Mouse (Mus musculus) intestine, embryonic 14.5 days (tissue): ENCODE data around the gene Iqsec3. TPM values are rescaled to one million over a fixed set of nuclear protein-coding genes. Genes with fewer than 3 reads are reported as not detected.

ENCODE experiments used
- ATAC-seq: fragments of 200-750 bp; cut with Nextera tagmentation; replicated peaks from 2 replicates; pipeline ENCODE4 v1.8.0; 2017; ENCODE audit warnings: low read depth, moderate number of reproducible peaks, moderate TSS enrichment, moderate library complexity; ENCODE audit not compliant: low FRiP score, low TSS enrichment
- DNase-seq: peaks from one replicate; pipeline ENCODE4 v3.0.0-alpha.2; 2018; ENCODE audit warnings: low spot score
- H3K27ac ChIP-seq: fragments of 300-500 bp; sonication (generic); 2 replicates; pipeline ENCODE4 v1.5.1; 2014; ENCODE audit warnings: low read depth, mild to moderate bottlenecking, control low read depth
- H3K27me3 ChIP-seq: fragments of 300-500 bp; sonication (generic); replicated peaks from 2 replicates; pipeline ENCODE4 v1.6.1; 2014; ENCODE audit warnings: low read length, control low read depth; ENCODE audit not compliant: control insufficient read depth, insufficient read depth
- H3K36me3 ChIP-seq: fragments of 300-500 bp; sonication (generic); 2 replicates; pipeline ENCODE4 v1.6.1; 2014; ENCODE audit warnings: low read length, control low read depth; ENCODE audit not compliant: control insufficient read depth, insufficient read depth
- H3K4me1 ChIP-seq: fragments of 300-500 bp; sonication (generic); replicated peaks from 2 replicates; pipeline ENCODE4 v1.6.1; 2014; ENCODE audit warnings: low read length, control low read depth, mixed read lengths; ENCODE audit not compliant: control insufficient read depth, insufficient read depth
- H3K4me2 ChIP-seq: fragments of 300-500 bp; sonication (generic); 2 replicates; pipeline ENCODE4 v1.6.1; 2014; ENCODE audit warnings: low read length
- H3K4me3 ChIP-seq: fragments of 300-500 bp; sonication (generic); 2 replicates; pipeline ENCODE4 v1.5.1; 2014; ENCODE audit warnings: low read depth, low read length, control low read depth, mixed read lengths
- H3K9ac ChIP-seq: fragments of 300-500 bp; sonication (generic); 2 replicates; pipeline ENCODE4 v1.6.1; 2014; ENCODE audit warnings: mild to moderate bottlenecking, low read length
- H3K9me3 ChIP-seq: fragments of 300-500 bp; sonication (generic); 2 replicates; pipeline ENCODE4 v1.6.1; 2016; ENCODE audit warnings: low read length, control low read depth; ENCODE audit not compliant: control insufficient read depth
- WGBS: fragments of 180-500 bp; shearing (Covaris S2); extraction: QIAGEN DNeasy Blood & Tissue Kit; methylation state at CpG from one replicate; pipeline ENCODE4 v1.1.7; 2014; 5-methylcytosine and 5-hydroxymethylcytosine counted together
- polyA plus RNA-seq: library from polyadenylated mRNA; unstranded; fragments of >200 nt; fragmentation: Nextera tagmentation; extraction: Ambion mirVana; gene quantifications from 2 replicates; pipeline ENCODE4 v1.2.1, GENCODE M21; 2014

The Iqsec3 gene
- polyA plus RNA-seq, 1 experiment from 2014 or later = 0.42 TPM

DNA sequence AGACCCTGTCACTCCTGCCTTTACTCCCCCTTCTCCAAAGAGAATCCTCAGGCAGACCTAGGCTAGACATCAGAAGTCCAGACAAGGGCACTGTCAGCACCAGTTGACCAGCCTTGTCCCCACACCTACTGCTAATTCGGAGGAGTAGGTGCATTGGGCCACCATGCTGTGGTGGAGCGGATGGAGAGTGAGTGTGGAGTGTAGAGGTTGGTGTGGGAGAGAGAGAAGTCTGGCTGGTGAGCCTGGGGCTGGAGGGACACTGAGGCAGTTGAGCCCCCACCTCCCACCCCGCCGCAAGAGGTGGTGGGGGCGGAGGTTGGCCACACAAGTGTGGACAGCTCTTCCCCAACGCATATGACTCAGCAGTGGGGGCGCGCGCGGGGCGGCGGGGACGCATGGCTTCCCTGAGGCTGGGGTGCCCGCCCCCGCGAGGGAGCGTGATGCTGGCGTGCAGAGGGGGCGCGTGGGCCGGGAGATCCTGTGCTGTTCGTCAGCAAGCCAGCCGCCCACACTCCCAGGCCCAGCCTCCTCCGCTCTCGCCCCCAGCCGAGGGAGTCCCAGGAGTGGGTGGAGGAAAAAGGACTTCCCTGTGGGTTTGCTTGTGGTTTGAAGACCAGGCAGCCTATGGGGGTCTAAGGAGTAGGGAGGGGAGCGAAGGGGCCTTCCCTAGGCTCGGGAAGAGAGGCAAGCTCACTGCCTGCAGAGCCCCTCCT, 10.7 kb downstream of the Iqsec3 start:
- no peak for ATAC-seq
- peak overlapping the region; percentile 21 for H3K4me2 ChIP-seq

DNA sequence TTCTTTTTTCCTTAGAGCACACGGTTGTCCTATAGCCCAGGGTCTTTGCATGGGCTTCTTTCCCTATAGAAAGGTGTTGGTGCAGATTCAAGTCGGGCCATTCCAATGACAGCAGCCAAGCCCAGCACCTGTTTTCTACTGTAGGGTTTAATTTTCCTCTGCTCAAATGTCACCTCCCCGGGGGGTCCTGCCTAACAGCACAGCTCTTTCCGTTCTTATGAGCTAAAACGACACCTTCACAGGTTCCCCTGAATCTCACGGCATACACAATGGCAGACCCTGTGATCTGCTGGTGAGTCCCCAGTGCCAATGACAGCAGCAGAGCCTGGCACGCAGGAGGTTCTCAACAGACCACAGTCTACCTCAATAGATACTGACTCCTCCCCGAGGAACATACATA, 16.1 kb downstream of the Iqsec3 start:
- Histone ChIP-seq H3K4me2 (no peak overlapping the region), H3K4me3 (no peak overlapping the region), H3K36me3 (no peaks in the 10 kb centered on the region), H3K9me3 (no peaks in the 10 kb centered on the region), H3K27me3 (0 out of 2 replicates have a peak, but pooled peaks cover 2% of the 10 kb centered on the region), H3K27ac (no peak overlapping the region), H3K9ac (no peak overlapping the region), H3K4me1 (no peaks in the 10 kb centered on the region)
- 48% methylated on average over 8 of the region's 8 CpGs for WGBS
- no peak for DNase-seq
- ATAC-seq = no peak

More for the DNA sequence above, 10.7 kb downstream of the Iqsec3 start:
- WGBS = 5% methylated on average over 28 of the region's 28 CpGs
- Histone ChIP-seq H3K4me1 (no peaks in the 10 kb centered on the region), H3K36me3 (no peaks in the 10 kb centered on the region), H3K27me3 (peaks cover 6% of the 10 kb centered on the region; the same call in 1 of the 2 replicates), H3K9me3 (no peaks in the 10 kb centered on the region), H3K4me3 (peak overlapping the region; percentile 6; the same call in 1 of the 2 replicates), H3K27ac (no peak overlapping the region), H3K9ac (no peak overlapping the region)
- no peak for DNase-seq

DNA sequence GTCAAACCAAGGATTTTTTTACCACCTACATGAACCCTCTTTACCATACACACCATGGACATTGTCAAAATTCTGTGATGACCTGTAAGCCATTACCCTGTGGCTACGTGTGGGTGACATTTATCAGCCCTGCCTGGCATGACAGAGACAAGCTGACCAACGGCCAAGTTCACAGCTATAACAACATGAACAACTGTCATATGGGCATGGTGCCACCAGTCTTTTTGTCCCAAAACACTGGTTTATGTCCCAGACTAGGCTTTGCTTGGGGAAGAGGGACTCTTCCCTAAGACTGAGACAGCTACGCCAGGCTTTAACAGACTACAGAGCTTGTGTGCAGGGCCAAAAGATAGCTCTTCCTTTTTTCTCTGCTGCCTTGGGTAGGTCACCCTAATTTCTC, 16.8 kb downstream of the Iqsec3 start:
- no peaks in the 10 kb centered on the region for H3K36me3 ChIP-seq
- no peak overlapping the region for H3K9ac ChIP-seq
- no peak for ATAC-seq

DNA sequence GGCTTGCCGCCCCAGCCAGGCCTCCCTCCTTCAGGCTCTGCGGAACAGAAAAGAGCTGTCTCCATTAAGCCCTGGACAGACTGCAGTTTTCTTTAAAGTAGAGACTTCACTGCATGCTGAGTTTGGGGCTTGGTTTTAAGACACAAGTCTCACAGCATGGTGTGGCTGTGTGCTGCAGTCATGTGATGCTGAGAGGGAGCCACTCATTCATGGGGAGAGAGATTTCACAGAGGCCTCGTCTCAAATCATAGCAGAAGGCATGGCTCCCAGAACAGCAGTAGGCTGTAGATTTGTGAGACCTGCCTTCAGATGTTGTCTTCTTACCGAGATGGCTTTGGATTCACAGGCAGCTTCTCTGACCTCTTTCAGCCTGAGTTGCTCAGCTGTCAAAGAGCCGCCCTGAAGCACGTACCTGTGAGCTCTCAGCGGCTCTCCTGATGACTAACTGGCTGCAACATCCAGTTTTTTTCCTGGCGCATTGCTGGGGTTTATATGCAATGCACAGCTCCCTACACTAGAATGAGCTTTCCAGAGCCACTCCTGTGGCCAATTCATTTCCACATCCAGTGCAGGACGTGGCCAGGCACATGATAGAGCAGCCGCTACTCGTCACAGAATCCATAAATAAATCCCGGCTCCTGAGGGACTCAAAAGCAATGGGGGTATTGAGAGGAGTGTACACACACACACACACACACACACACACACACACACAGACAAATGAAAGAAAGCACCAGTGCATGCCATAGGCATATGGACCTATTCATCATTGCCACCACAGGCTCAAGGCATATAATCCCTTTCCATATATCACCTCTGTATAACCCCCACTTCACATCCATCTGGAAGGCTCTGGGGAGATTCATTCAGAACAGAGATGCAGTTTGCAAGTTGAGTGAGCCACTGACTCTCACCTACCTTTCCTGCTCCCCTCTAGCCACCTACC, 18.7 kb downstream of the Iqsec3 start:
- no peak for ATAC-seq

More for the DNA sequence above, 16.8 kb downstream of the Iqsec3 start:
- Histone ChIP-seq H3K4me1 (no peaks in the 10 kb centered on the region), H3K4me2 (no peak overlapping the region), H3K9me3 (no peaks in the 10 kb centered on the region), H3K27me3 (0 out of 2 replicates have a peak, but pooled peaks cover 2% of the 10 kb centered on the region), H3K4me3 (no peak overlapping the region), H3K27ac (no peak overlapping the region)
- 87% methylated on average over 3 of the region's 3 CpGs for WGBS
- DNase-seq = no peak

DNA sequence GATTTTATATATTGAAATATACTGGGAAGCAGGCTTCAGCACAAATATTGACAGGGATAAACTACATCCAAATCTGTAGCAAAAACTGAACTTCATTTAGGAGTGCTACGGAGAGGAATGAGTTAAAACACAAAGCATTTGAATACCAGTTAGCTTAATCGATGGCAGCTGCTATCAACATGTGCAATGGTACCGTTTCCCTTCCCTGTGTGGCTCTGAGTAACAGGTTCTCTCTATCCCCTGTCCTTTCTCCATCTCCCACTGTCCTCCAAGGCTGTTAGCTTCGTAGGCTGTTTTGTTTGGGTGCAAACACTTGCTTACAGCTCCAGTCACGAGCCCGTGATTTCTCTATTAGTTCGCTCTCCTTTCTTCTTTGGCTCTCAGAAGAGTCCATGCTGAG, 19.7 kb downstream of the Iqsec3 start:
- H3K36me3 ChIP-seq = no peaks in the 10 kb centered on the region
- no peak overlapping the region for H3K27ac ChIP-seq
- ATAC-seq (no peak), DNase-seq (no peak)
- no peak overlapping the region for H3K4me3 ChIP-seq
- H3K4me2 ChIP-seq = no peak overlapping the region
- no peaks in the 10 kb centered on the region for H3K4me1 ChIP-seq
- H3K27me3 ChIP-seq = 0 out of 2 replicates have a peak, but pooled peaks cover 2% of the 10 kb centered on the region
- 55% methylated on average over 7 of the region's 7 CpGs for WGBS
- no peaks in the 10 kb centered on the region for H3K9me3 ChIP-seq
- H3K9ac ChIP-seq = no peak overlapping the region

More for the DNA sequence above, 18.7 kb downstream of the Iqsec3 start:
- 0 out of 2 replicates have a peak, but pooled peaks cover 2% of the 10 kb centered on the region for H3K27me3 ChIP-seq
- H3K4me3 ChIP-seq = no peak overlapping the region
- 48% methylated on average over 12 of the region's 12 CpGs for WGBS
- no peaks in the 10 kb centered on the region for H3K9me3 ChIP-seq
- H3K4me1 ChIP-seq = no peaks in the 10 kb centered on the region
- DNase-seq = no peak
- H3K27ac ChIP-seq = no peak overlapping the region
- no peak overlapping the region for H3K9ac ChIP-seq
- H3K36me3 ChIP-seq = no peaks in the 10 kb centered on the region
- H3K4me2 ChIP-seq = no peak overlapping the region

DNA sequence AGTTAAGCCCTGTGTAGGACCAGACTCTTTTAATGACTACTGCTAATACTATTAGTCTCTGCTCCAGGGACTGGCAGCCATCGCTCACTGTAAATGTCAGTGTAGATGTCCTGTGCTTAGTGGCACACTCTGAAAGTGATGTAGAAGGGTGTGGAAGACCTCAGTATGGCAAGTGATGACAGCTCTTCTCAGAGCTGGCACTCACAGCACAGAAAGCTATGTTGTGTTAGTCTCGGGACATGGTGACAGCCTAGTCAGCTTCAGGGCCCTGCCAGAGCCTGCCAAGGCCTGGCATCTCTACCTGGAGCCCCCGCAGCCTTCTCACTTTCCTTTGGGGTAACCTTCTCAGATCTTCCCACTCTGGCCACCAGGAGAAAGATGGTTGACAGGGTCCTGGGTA, 21.8 kb downstream of the Iqsec3 start:
- H3K36me3 ChIP-seq = no peaks in the 10 kb centered on the region
- H3K27ac ChIP-seq = no peak overlapping the region
- 84% methylated on average over 3 of the region's 3 CpGs for WGBS
- DNase-seq (no peak), ATAC-seq (no peak)
- H3K4me1 ChIP-seq = no peaks in the 10 kb centered on the region
- no peaks in the 10 kb centered on the region for H3K27me3 ChIP-seq
- H3K9ac ChIP-seq = no peak overlapping the region
- H3K4me2 ChIP-seq = no peak overlapping the region
- no peaks in the 10 kb centered on the region for H3K9me3 ChIP-seq
- no peak overlapping the region for H3K4me3 ChIP-seq

DNA sequence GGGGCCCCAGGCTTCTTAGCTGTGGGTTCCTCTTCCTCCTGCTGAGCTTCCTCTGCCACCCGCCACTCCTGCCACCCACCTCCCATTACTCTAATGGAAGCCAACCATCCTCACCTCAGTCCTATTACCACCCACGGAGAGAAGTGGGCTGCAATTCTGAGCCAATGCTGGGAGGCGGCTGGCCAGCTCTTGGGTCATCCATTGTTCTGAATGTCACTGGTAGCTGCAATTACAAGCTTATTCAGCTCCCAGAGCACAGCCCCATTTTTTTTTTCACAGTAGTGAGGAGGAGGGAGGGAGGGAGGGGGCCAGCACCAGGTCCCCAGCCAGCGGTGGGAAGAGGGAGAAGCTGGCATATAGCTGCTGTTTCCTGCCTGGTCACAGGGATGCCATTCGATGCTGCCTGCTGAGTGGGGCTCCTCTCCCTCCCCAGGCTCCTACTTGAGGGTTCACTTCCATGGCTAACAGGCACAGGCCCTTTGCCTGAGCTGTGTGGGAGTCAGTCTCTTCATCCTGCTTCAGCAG, 32.7 kb downstream of the Iqsec3 start:
- no peak overlapping the region for H3K4me2 ChIP-seq
- no peak overlapping the region for H3K27ac ChIP-seq
- H3K36me3 ChIP-seq = no peaks in the 10 kb centered on the region
- DNase-seq (no peak), ATAC-seq (no peak)
- H3K4me1 ChIP-seq = no peaks in the 10 kb centered on the region
- 20% methylated on average over 5 of the region's 5 CpGs for WGBS
- no peaks in the 10 kb centered on the region for H3K9me3 ChIP-seq
- H3K27me3 ChIP-seq = no peaks in the 10 kb centered on the region
- no peak overlapping the region for H3K4me3 ChIP-seq
- H3K9ac ChIP-seq = no peak overlapping the region

DNA sequence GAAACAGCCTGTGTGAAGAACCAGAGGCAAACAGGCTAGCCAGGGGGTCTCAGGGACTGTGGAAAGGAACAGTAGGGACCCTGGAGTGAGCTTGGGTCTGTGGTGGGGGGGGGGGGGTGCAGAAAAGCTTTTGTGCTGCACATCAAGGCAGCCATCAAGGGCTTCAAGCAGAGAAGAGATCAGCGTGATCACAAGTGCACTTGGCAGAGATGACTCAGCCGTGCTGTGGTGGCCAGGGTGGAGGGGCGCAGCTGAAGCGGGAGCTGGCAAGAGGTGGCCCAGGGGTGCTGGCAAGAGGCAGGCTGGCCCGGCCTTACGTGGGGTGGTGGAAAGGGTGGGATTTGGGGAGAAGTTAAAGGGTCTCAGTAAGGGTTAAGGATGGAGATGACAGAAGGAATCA, 48.6 kb downstream of the Iqsec3 start:
- Histone ChIP-seq H3K27ac (no peak overlapping the region), H3K4me1 (no peaks in the 10 kb centered on the region), H3K27me3 (no peaks in the 10 kb centered on the region), H3K9me3 (no peaks in the 10 kb centered on the region), H3K4me2 (no peak overlapping the region), H3K36me3 (no peaks in the 10 kb centered on the region), H3K4me3 (no peak overlapping the region), H3K9ac (no peak overlapping the region)
- ATAC-seq (no peak), DNase-seq (no peak)
- 33% methylated on average over 6 of the region's 6 CpGs for WGBS
